Mouse (Mus musculus): ENCODE results near the gene Art3.

DNA sequence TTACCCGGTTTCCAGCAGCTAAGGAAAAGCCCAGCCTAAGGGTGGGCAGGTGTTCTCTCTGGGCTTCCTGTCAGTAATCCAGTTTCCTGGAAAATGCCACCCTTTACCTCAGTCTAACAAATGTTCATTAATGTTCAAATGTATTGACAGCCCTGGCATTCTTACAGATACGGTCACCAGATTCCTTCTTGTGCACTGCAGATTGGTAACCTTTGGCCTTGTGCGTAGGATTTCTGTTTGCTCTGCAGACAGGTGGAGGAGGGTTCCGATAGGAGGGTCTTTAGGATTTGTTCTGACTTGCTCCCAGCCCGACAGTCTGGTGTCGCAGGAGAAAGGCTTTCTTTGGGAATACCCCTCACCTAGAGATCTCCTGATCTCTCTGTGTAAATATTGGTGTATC is 34.9 kb downstream of the Art3 start:
- TF ChIP-seq EP300 (optimal IDR thresholded peaks at IDR 0.05) (no peak), CTCF (IDR thresholded peaks at IDR 0.05; ENCODE audit: low read depth) (no peak)

All from stomach, postnatal 0 days (tissue).